Comparison of ENCODE assay signal across 9 mouse cellular contexts in genomic region chr4:135960717-135961116, GRCm38 (mm10). TPM values are rescaled to one million over a fixed set of nuclear protein-coding genes. Genes with fewer than 3 reads are reported as not detected.
A peak's percentile ranks its signal among the peaks of the same experiment; 100 is the strongest.
DNase-seq lines count a peak whose midpoint lies in the region; ATAC-seq and TF ChIP-seq lines count a peak whose summit lies in the region.
"Had no signal": no experiment of that assay in that cellular context is flagged by ENCODE, and none has a peak within 500 bp of the region (broad histone marks: within the 10 kb centered on the region; RNA-seq: fewer than 3 reads in every experiment).

No protein-coding gene starts in this region.

- WGBS in liver, embryonic 12.5 days (ENCODE audit: insufficient replicate concordance) = 34% methylated on average over 5 of the region's 5 CpGs
- WGBS in liver, adult 2 months = 31% methylated on average over 5 of the region's 5 CpGs

- no peak overlapping the region for H3K4me2 ChIP-seq in liver, embryonic 12.5 days
- H3K4me2 ChIP-seq: heart, embryonic 13.5 days had no signal

- TF ChIP-seq CTCF in liver, adult 2 months (IDR thresholded peaks at IDR 0.05; ENCODE audit: low read depth, low read length) = peak; percentile 96

- H3K27ac ChIP-seq in liver, embryonic 12.5 days = no peak overlapping the region
- H3K27ac ChIP-seq in liver, adult 2 months (replicated peaks; ENCODE audit: insufficient read depth, low read depth, low read length) = peak overlapping the region; percentile 4; the same call in 1 of the 2 replicates
- H3K27ac ChIP-seq: heart, embryonic 13.5 days had no signal

- no peaks in the 10 kb centered on the region for H3K79me2 ChIP-seq in liver, adult 2 months (ENCODE audit: control insufficient read depth, insufficient read depth, low read length)

- peaks cover 40% of the 10 kb centered on the region for H3K4me1 ChIP-seq in liver, embryonic 12.5 days
- peaks cover 31% of the 10 kb centered on the region for H3K4me1 ChIP-seq in liver, adult 2 months (ENCODE audit: control insufficient read depth, insufficient read depth, low read length)

- H3K9ac ChIP-seq in liver, embryonic 12.5 days = no peak overlapping the region
- H3K9ac ChIP-seq in liver, adult 2 months (ENCODE audit: low read depth, low read length) = no peak overlapping the region
- H3K9ac ChIP-seq: heart, embryonic 13.5 days had no signal

- no peak overlapping the region for H3K4me3 ChIP-seq in liver, embryonic 12.5 days
- H3K4me3 ChIP-seq in liver, adult 2 months (ENCODE audit: insufficient read depth, low read depth, low read length) = no peak overlapping the region
- H3K4me3 ChIP-seq: heart, embryonic 13.5 days had no signal

- H3K27me3 ChIP-seq in liver, embryonic 12.5 days (replicated peaks) = no peaks in the 10 kb centered on the region
- H3K27me3 ChIP-seq in liver, adult 2 months (ENCODE audit: control insufficient read depth, insufficient read depth, low read length) = no peaks in the 10 kb centered on the region
- H3K27me3 ChIP-seq: heart, embryonic 13.5 days had no signal

- TF ChIP-seq POLR2A in liver, adult 2 months (IDR thresholded peaks at IDR 0.05; ENCODE audit: extremely low read depth, insufficient read depth, low read length) = no peak

- H3K9me3 ChIP-seq in liver, embryonic 12.5 days (replicated peaks) = no peaks in the 10 kb centered on the region
- H3K9me3 ChIP-seq: heart, embryonic 13.5 days had no signal

- no peak for ATAC-seq in liver, embryonic 12.5 days
- peak; percentile 57 to 68; a peak in 3 of 4 replicates for ATAC-seq in hematopoietic stem cell, adult 5-6 weeks (replicated peaks in 1 of 2; ENCODE audit: insufficient read depth in 1 of 2, low FRiP score in 2 of 2, low TSS enrichment in 1 of 2, low read depth in 1 of 2, poor library complexity in 2 of 2, severe bottlenecking in 2 of 2)

- DNase-seq in liver = peak; percentile 88
- peak; percentile 75 to 79 for DNase-seq in adrenal gland, adult 18-20 months (ENCODE audit: low spot score in 2 of 2)
- peak; percentile 93 for DNase-seq in embryo, embryonic 10.5 days (ENCODE audit: low spot score)
- peak; percentile 75 for DNase-seq in liver, adult 2 months (ENCODE audit: extremely low read depth, low read depth, low spot score)
- DNase-seq in retina, postnatal 1 day = peak; percentile 89
- peak; percentile 92 for DNase-seq in thymus, postnatal 4 days

- H3K36me3 ChIP-seq in liver, embryonic 12.5 days = peaks cover 63% of the 10 kb centered on the region
- peaks cover 4% of the 10 kb centered on the region; the same call in 1 of the 2 replicates for H3K36me3 ChIP-seq in liver, adult 2 months (ENCODE audit: control insufficient read depth, insufficient read depth, low read length)

RNA-seq across cellular contexts. Expression of gene Gale, which starts 2.8 kb away (rescaled TPM):
- polyA plus RNA-seq in liver, embryonic 12.5 days (2016; fragmentation: Nextera tagmentation; extraction: Ambion mirVana) = 36.0 and 41.2 TPM in 2 replicates
- total RNA-seq in adrenal gland, adult 18-20 months (2021) = 10 to 100 TPM; 18.2 to 43.2 TPM
- total RNA-seq in hematopoietic stem cell, adult 5-6 weeks (2017) = 2.3 and 4.4 TPM in 2 replicates
- total RNA-seq in liver, adult 2 months (2014; rRNA removed) = 34.2 and 38.5 TPM in 2 replicates
- 32.0 and 33.6 TPM in 2 replicates for polyA plus RNA-seq in liver, adult 2 months (2012; rRNA removed)

RNA-seq across cellular contexts. Expression of gene Lypla2, which starts 11.7 kb away (rescaled TPM):
- 59.5 and 61.7 TPM in 2 replicates for polyA plus RNA-seq in liver, embryonic 12.5 days (2016; fragmentation: Nextera tagmentation; extraction: Ambion mirVana)
- 10 to 100 TPM; 71.4 to 71.5 TPM for total RNA-seq in adrenal gland, adult 18-20 months (2021)
- total RNA-seq in hematopoietic stem cell, adult 5-6 weeks (2017) = 10.8 and 19.3 TPM in 2 replicates
- 21.8 and 25.9 TPM in 2 replicates for total RNA-seq in liver, adult 2 months (2014; rRNA removed)
- polyA plus RNA-seq in liver, adult 2 months (2012; rRNA removed) = 113 and 116 TPM in 2 replicates

RNA-seq across cellular contexts. Expression of gene Hmgcl, which starts 14.5 kb away (rescaled TPM):
- 67.4 and 71.1 TPM in 2 replicates for polyA plus RNA-seq in liver, embryonic 12.5 days (2016; fragmentation: Nextera tagmentation; extraction: Ambion mirVana)
- 10 to 100 TPM; 53.2 to 62.3 TPM for total RNA-seq in adrenal gland, adult 18-20 months (2021)
- 32.2 and 35.7 TPM in 2 replicates for total RNA-seq in hematopoietic stem cell, adult 5-6 weeks (2017)
- total RNA-seq in liver, adult 2 months (2014; rRNA removed) = 179 and 187 TPM in 2 replicates
- 266 and 291 TPM in 2 replicates for polyA plus RNA-seq in liver, adult 2 months (2012; rRNA removed)

RNA-seq across cellular contexts. Expression of gene Pithd1, which starts 26.3 kb away (rescaled TPM):
- polyA plus RNA-seq in liver, embryonic 12.5 days (2016; fragmentation: Nextera tagmentation; extraction: Ambion mirVana) = 115 and 121 TPM in 2 replicates
- total RNA-seq in adrenal gland, adult 18-20 months (2021) = 10 to 100 TPM; 29.4 to 31.4 TPM
- total RNA-seq in hematopoietic stem cell, adult 5-6 weeks (2017) = 24.1 and 63.2 TPM in 2 replicates
- total RNA-seq in liver, adult 2 months (2014; rRNA removed) = 20.3 and 21.0 TPM in 2 replicates
- polyA plus RNA-seq in liver, adult 2 months (2012; rRNA removed) = 28.8 and 41.0 TPM in 2 replicates

RNA-seq across cellular contexts. Expression of gene Fuca1, which starts 40.2 kb away (rescaled TPM):
- polyA plus RNA-seq in liver, embryonic 12.5 days (2016; fragmentation: Nextera tagmentation; extraction: Ambion mirVana) = 22.2 and 23.8 TPM in 2 replicates
- 100 to 1,000 TPM in 1 of 2 experiments, 10 to 100 TPM in 1; 95.5 to 101 TPM for total RNA-seq in adrenal gland, adult 18-20 months (2021)
- 99.5 and 155 TPM in 2 replicates for total RNA-seq in hematopoietic stem cell, adult 5-6 weeks (2017)
- 45.7 and 46.4 TPM in 2 replicates for total RNA-seq in liver, adult 2 months (2014; rRNA removed)
- 54.9 and 58.7 TPM in 2 replicates for polyA plus RNA-seq in liver, adult 2 months (2012; rRNA removed)
